Mouse (Mus musculus) stomach, postnatal 0 days (tissue): ENCODE data around the gene Epb41.

Experiments used
- CTCF ChIP-seq: IDR thresholded peaks from 2 replicates; pipeline ENCODE4 v1.5.1; 2016; ENCODE audit warnings: antibody characterized with exemption, low read depth, mild to moderate bottlenecking, moderate library complexity
- EP300 ChIP-seq: optimal IDR thresholded peaks from 2 replicates; pipeline ENCODE3; 2016; ENCODE audit warnings: antibody characterized with exemption

DNA sequence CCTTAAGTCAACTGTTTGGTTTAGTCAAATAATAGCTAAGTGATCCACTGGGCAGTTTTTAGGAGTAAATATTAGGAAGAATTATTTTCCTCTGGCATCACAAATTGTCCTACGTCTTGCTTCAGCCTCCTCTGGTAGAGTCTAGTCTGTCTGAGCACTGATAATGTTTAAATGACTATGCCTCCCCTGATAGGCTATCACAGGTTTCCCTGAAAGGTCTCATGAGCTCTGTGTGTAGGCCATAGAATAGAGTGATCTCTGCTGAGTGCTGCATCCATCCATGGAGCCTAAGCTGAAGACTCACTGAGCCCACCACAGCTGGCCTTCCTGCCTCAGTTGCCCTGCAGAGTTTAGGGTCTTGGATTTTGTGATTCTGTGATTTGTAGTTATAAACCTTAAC is 186.6 kb downstream of the Epb41 start:
- TF ChIP-seq CTCF (no peak), EP300 (no peak)
